Mouse (Mus musculus) bone marrow macrophage, adult 2 months (primary cell): ENCODE data around the gene Itga1. TPM values are rescaled to one million over a fixed set of nuclear protein-coding genes. Genes with fewer than 3 reads are reported as not detected.

Source experiments
- H3K27ac ChIP-seq: 2 replicates; pipeline ENCODE4 v1.5.1; 2012; ENCODE audit warnings: low read depth, low read length; ENCODE audit not compliant: insufficient read depth
- H3K4me1 ChIP-seq: 2 replicates; pipeline ENCODE4 v1.6.1; 2012; ENCODE audit warnings: low read length; ENCODE audit not compliant: control insufficient read depth, insufficient read depth
- H3K4me3 ChIP-seq: 2 replicates; pipeline ENCODE4 v1.5.1; 2012; ENCODE audit warnings: mild to moderate bottlenecking, low read length, moderate library complexity; ENCODE audit not compliant: insufficient read depth
- CTCF ChIP-seq: IDR thresholded peaks from 2 replicates; pipeline ENCODE4 v1.5.1; 2012; ENCODE audit warnings: low read depth, mild to moderate bottlenecking, low read length, moderate library complexity
- POLR2A ChIP-seq: IDR thresholded peaks from 2 replicates; pipeline ENCODE4 v1.6.1; 2012; ENCODE audit warnings: mild to moderate bottlenecking, low read depth, low read length, borderline replicate concordance
- polyA plus RNA-seq: library from polyadenylated mRNA; stranded (reverse); fragments of >200 nt; gene quantifications from 2 replicates; pipeline ENCODE4 v1.2.4, GENCODE M21; 2012; ENCODE audit not compliant: missing spikeins, insufficient read depth, insufficient read length

Itga1 gene
- polyA plus RNA-seq, 1 experiment = 0.95 TPM

- no peak overlapping the region for H3K27ac ChIP-seq
- H3K4me1 ChIP-seq = no peaks in the 10 kb centered on the region
- TF ChIP-seq POLR2A (no peak), CTCF (no peak)
- H3K4me3 ChIP-seq = no peak overlapping the region
These were observed 26.1 kb upstream of the Itga1 start for GRCm38 (mm10) chr13:115127826-115128225.

- Histone ChIP-seq H3K4me1 (no peaks in the 10 kb centered on the region), H3K4me3 (no peak overlapping the region), H3K27ac (no peak overlapping the region)
- TF ChIP-seq CTCF (no peak), POLR2A (no peak)
These were observed 24.8 kb upstream of the Itga1 start for GRCm38 (mm10) chr13:115126534-115126933.

- Histone ChIP-seq H3K4me3 (no peak overlapping the region), H3K27ac (no peak overlapping the region), H3K4me1 (no peaks in the 10 kb centered on the region)
- TF ChIP-seq POLR2A (no peak), CTCF (no peak)
These were observed 23.4 kb upstream of the Itga1 start for GRCm38 (mm10) chr13:115125130-115125529.

GRCm38 (mm10) chr13:115124521-115124920 is 22.8 kb upstream of the Itga1 start:
- H3K4me1 ChIP-seq = no peaks in the 10 kb centered on the region
- H3K27ac ChIP-seq = no peak overlapping the region
- no peak overlapping the region for H3K4me3 ChIP-seq
- TF ChIP-seq POLR2A (no peak), CTCF (no peak)

- Histone ChIP-seq H3K27ac (no peak overlapping the region), H3K4me1 (no peaks in the 10 kb centered on the region), H3K4me3 (no peak overlapping the region)
- no peak for TF ChIP-seq CTCF
- no peak for TF ChIP-seq POLR2A
These were observed 17.0 kb upstream of the Itga1 start for GRCm38 (mm10) chr13:115118756-115119155.

- TF ChIP-seq CTCF = no peak
- no peak for TF ChIP-seq POLR2A
- no peak overlapping the region for H3K4me3 ChIP-seq
- no peaks in the 10 kb centered on the region for H3K4me1 ChIP-seq
- no peak overlapping the region for H3K27ac ChIP-seq
These were observed 16.4 kb upstream of the Itga1 start for GRCm38 (mm10) chr13:115118195-115118594.

- Histone ChIP-seq H3K4me1 (no peaks in the 10 kb centered on the region), H3K27ac (no peak overlapping the region), H3K4me3 (no peak overlapping the region)
- TF ChIP-seq POLR2A (no peak), CTCF (no peak)
These were observed 15.3 kb upstream of the Itga1 start for GRCm38 (mm10) chr13:115116930-115117621.

GRCm38 (mm10) chr13:115109628-115110027 is 7.9 kb upstream of the Itga1 start:
- H3K27ac ChIP-seq = no peak overlapping the region
- TF ChIP-seq CTCF (no peak), POLR2A (no peak)
- H3K4me1 ChIP-seq = no peaks in the 10 kb centered on the region
- H3K4me3 ChIP-seq = no peak overlapping the region

- TF ChIP-seq CTCF = no peak
- no peak for TF ChIP-seq POLR2A
- Histone ChIP-seq H3K4me3 (no peak overlapping the region), H3K4me1 (no peaks in the 10 kb centered on the region), H3K27ac (no peak overlapping the region)
These were observed 5.7 kb upstream of the Itga1 start for GRCm38 (mm10) chr13:115107436-115107835.

- Histone ChIP-seq H3K27ac (no peak overlapping the region), H3K4me3 (no peak overlapping the region), H3K4me1 (no peaks in the 10 kb centered on the region)
- TF ChIP-seq POLR2A = no peak
- no peak for TF ChIP-seq CTCF
These were observed 4.4 kb upstream of the Itga1 start for GRCm38 (mm10) chr13:115106183-115106582.
